Mouse (Mus musculus) naive thymus-derived CD4-positive, alpha-beta T cell, adult 2 months (primary cell): ENCODE measurements at regions not wholly inside any gene's neighbourhood (a gene's known extent, or its start where the extent isn't known, plus 50 kb on each side); places are given as distances from the start of the nearest gene placed in this dataset.

Source experiments
- DNase-seq: peaks from one replicate; pipeline ENCODE4 v3.0.0-alpha.2; 2011; ENCODE audit warnings: low read depth

- no peak for DNase-seq
Observed at GRCm38 (mm10) chr13:57282816-57283215, 387.0 kb upstream of the Trpc7 start.

GRCm38 (mm10) chr13:57281941-57282710 is 386.3 kb upstream of the Trpc7 start:
- DNase-seq: no peak

- DNase-seq: no peak
Observed at GRCm38 (mm10) chr13:57281504-57281903, 385.7 kb upstream of the Trpc7 start.

GRCm38 (mm10) chr13:57278580-57278979 is 382.8 kb upstream of the Trpc7 start:
- peak; percentile 1 for DNase-seq

- no peak for DNase-seq
Observed at GRCm38 (mm10) chr13:57277076-57277475, 381.3 kb upstream of the Trpc7 start.

- no peak for DNase-seq
Observed at GRCm38 (mm10) chr13:57275871-57276270, 380.1 kb upstream of the Trpc7 start.

- no peak for DNase-seq
Observed at GRCm38 (mm10) chr13:57273593-57273992, 377.8 kb upstream of the Trpc7 start.

- DNase-seq: peak; percentile 2
Observed at GRCm38 (mm10) chr13:57269614-57270013, 373.8 kb upstream of the Trpc7 start.

- DNase-seq: peak; percentile 2
Observed at GRCm38 (mm10) chr13:57259920-57260319, 364.1 kb upstream of the Trpc7 start.

- no peak for DNase-seq
Observed at GRCm38 (mm10) chr13:57259474-57259873, 363.7 kb upstream of the Trpc7 start.

GRCm38 (mm10) chr13:57255920-57256319 is 360.1 kb upstream of the Trpc7 start:
- DNase-seq: no peak

GRCm38 (mm10) chr13:57249851-57250250 is 354.1 kb upstream of the Trpc7 start:
- DNase-seq: no peak

GRCm38 (mm10) chr13:57249401-57249800 is 353.6 kb upstream of the Trpc7 start:
- no peak for DNase-seq

GRCm38 (mm10) chr13:57246238-57246963 is 350.6 kb upstream of the Trpc7 start:
- DNase-seq: no peak

GRCm38 (mm10) chr13:57236917-57237316 is 341.1 kb upstream of the Trpc7 start:
- no peak for DNase-seq

- no peak for DNase-seq
Observed at GRCm38 (mm10) chr13:57236211-57236610, 340.4 kb upstream of the Trpc7 start.

- DNase-seq: no peak
Observed at GRCm38 (mm10) chr13:57232906-57233305, 337.1 kb upstream of the Trpc7 start.

- DNase-seq: no peak
Observed at GRCm38 (mm10) chr13:57231666-57232065, 335.9 kb upstream of the Trpc7 start.

- no peak for DNase-seq
Observed at GRCm38 (mm10) chr13:57230253-57230652, 334.5 kb upstream of the Trpc7 start.

- DNase-seq: no peak
Observed at GRCm38 (mm10) chr13:57221092-57221491, 325.3 kb upstream of the Trpc7 start.

GRCm38 (mm10) chr13:57216161-57216560 is 320.4 kb upstream of the Trpc7 start:
- no peak for DNase-seq

GRCm38 (mm10) chr13:57212251-57212650 is 316.5 kb upstream of the Trpc7 start:
- no peak for DNase-seq

- no peak for DNase-seq
Observed at GRCm38 (mm10) chr13:57191195-57191594, 295.4 kb upstream of the Trpc7 start.
